10 mouse cellular contexts compared by ENCODE assay signal in the genomic region with DNA sequence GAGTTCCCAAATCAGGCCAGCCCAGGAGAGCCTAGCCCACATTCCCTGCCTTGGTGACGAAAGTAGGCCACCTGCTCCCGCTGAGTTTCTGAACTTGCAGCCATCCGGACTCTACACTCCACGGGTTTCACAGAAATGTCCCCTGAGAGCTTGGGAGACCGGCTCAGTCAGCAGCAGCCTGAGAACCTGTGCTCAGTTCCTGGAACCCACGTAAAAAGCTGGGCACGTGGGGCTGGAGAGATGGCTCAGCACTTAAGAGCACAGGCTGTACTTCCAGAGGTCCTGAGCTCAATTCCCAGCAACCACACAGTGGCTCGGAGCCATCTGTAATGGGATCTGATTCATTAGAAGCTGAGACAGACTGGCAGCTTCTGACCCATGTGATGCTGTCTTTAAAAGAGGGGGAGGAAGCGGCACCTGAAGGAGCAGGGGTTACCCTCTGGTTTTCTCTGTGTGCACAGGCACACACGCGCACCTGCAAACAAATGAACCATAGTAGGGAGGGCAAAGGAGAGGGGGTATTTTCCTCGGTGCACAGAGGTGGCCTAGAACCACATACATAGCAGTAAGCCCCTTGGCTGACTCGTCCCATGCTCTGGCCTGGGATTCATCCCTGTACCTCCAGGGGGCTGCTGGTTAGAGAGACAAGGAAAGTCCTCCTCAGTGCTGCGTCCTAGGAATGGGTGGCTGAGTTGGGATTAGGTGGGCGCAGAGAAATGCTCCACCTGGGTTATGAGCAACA.
A peak's percentile ranks its signal among the peaks of the same experiment; 100 is the strongest.
DNase-seq lines count a peak whose midpoint lies in the region; ATAC-seq and TF ChIP-seq lines count a peak whose summit lies in the region.
"Had no signal": no experiment of that assay in that cellular context is flagged by ENCODE, and none has a peak within 500 bp of the region (broad histone marks: within the 10 kb centered on the region; RNA-seq: fewer than 3 reads in every experiment).

No protein-coding gene starts in this region.

- no peak overlapping the region for H3K4me3 ChIP-seq in forebrain, embryonic 13.5 days
- no peak overlapping the region for H3K4me3 ChIP-seq in olfactory bulb, adult 2 months (ENCODE audit: insufficient read depth, low read depth, low read length)
- no peak overlapping the region for H3K4me3 ChIP-seq in lung, adult 2 months (replicated peaks; ENCODE audit: extremely low read depth, low read depth, low read length)
- H3K4me3 ChIP-seq: heart, embryonic 15.5 days had no signal

- peak; percentile 7; the same call in 1 of the 2 replicates for ATAC-seq in forebrain, embryonic 13.5 days

- WGBS in forebrain, embryonic 13.5 days = 66% methylated on average over 15 of the region's 15 CpGs
- 70% methylated on average over 15 of the region's 15 CpGs for WGBS in olfactory bulb, adult 2 months
- WGBS in lung, adult 2 months = 78% methylated on average over 15 of the region's 15 CpGs

- H3K9ac ChIP-seq in forebrain, embryonic 13.5 days = no peak overlapping the region
- H3K9ac ChIP-seq: heart, embryonic 15.5 days; lung, embryonic 14.5 days had no signal

- H3K4me2 ChIP-seq in forebrain, embryonic 13.5 days = no peak overlapping the region
- H3K4me2 ChIP-seq: heart, embryonic 15.5 days; lung, embryonic 14.5 days had no signal

- H3K27ac ChIP-seq in forebrain, embryonic 13.5 days = no peak overlapping the region
- H3K27ac ChIP-seq in olfactory bulb, adult 2 months (ENCODE audit: insufficient read depth, low read depth, low read length) = peak overlapping the region; percentile 49; the same call in 1 of the 2 replicates
- H3K27ac ChIP-seq: heart, embryonic 15.5 days had no signal

- H3K9me3 ChIP-seq in forebrain, embryonic 13.5 days (replicated peaks) = no peaks in the 10 kb centered on the region
- H3K9me3 ChIP-seq: heart, embryonic 15.5 days had no signal

- no peak for TF ChIP-seq POLR2A in olfactory bulb, adult 2 months (IDR thresholded peaks at IDR 0.05; ENCODE audit: insufficient read depth, low read depth, low read length)
- no peak for TF ChIP-seq POLR2A in lung, adult 2 months (IDR thresholded peaks at IDR 0.05; ENCODE audit: borderline replicate concordance, extremely low read depth, low read depth, low read length)

- H3K27me3 ChIP-seq in forebrain, embryonic 13.5 days = no peaks in the 10 kb centered on the region
- H3K27me3 ChIP-seq: heart, embryonic 15.5 days had no signal

- no peak for TF ChIP-seq CTCF in olfactory bulb, adult 2 months (IDR thresholded peaks at IDR 0.05; ENCODE audit: insufficient read depth, low read depth, low read length)
- TF ChIP-seq CTCF in lung, adult 2 months (IDR thresholded peaks at IDR 0.05; ENCODE audit: insufficient read depth, low read length) = no peak

- no peaks in the 10 kb centered on the region for H3K36me3 ChIP-seq in forebrain, embryonic 13.5 days (ENCODE audit: poor library complexity, severe bottlenecking)
- H3K36me3 ChIP-seq: heart, embryonic 15.5 days had no signal

- H3K4me1 ChIP-seq in forebrain, embryonic 13.5 days = peaks cover 39% of the 10 kb centered on the region
- H3K4me1 ChIP-seq in olfactory bulb, adult 2 months (ENCODE audit: control insufficient read depth, insufficient read depth, low read length) = peaks cover 44% of the 10 kb centered on the region
- H3K4me1 ChIP-seq in lung, adult 2 months (ENCODE audit: control insufficient read depth, insufficient read depth, low read length) = peaks cover 13% of the 10 kb centered on the region; the same call in 1 of the 2 replicates

- DNase-seq in kidney, adult 9 months = peak; percentile 67
- DNase-seq in kidney, postnatal 4 days = no peak
- peak; percentile 61 for DNase-seq in adipocyte (ENCODE audit: low spot score)
- no peak for DNase-seq in lung, adult 2 months
- DNase-seq in urinary bladder, postnatal 25 days (ENCODE audit: low spot score) = no peak
- no peak for DNase-seq in adrenal gland, postnatal 25 days

Comparison
In these comparisons a context has a peak if more than half of its experiments do, and no peak if none do; other contexts are left out.
1. DNase-seq: peak in kidney, adult 9 months (single experiment) and adipocyte (single experiment); none in kidney, postnatal 4 days (0 of 2), lung, adult 2 months (single experiment), urinary bladder, postnatal 25 days (single experiment) and adrenal gland, postnatal 25 days (single experiment).